Mouse (Mus musculus): ENCODE measurements at regions not wholly inside any gene's neighbourhood (a gene's known extent, or its start where the extent isn't known, plus 50 kb on each side); places are given as distances from the start of the nearest gene placed in this dataset.

DNA sequence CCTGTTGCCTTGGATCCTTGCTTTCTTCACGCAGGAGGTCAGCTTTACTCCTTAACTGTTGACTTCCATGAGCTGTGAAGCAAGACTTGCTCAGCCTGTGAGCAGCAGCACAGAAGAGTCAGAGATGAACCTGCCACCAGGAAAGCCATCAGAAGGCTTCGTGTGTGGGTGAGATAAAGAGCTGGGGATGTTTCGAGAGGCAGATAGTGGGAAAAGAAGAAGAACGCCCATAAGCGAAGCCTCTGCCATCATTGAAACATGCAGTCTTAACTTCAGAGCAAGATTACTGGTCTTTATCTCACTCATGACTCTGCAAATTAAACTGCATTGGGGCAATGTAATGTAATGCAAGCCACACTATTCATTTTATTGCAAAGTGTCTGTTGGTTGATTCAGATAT, 167.4 kb upstream of the Prickle1 start:
- TF ChIP-seq CTCF (IDR thresholded peaks at IDR 0.05; ENCODE audit: borderline replicate concordance, extremely low read depth, insufficient read depth, insufficient read length): no peak
- no peak for TF ChIP-seq POLR2A (IDR thresholded peaks at IDR 0.05; ENCODE audit: borderline replicate concordance, extremely low read depth, insufficient read depth, insufficient read length, poor library complexity, severe bottlenecking)
